Mouse (Mus musculus) adrenal gland (tissue): Measurements from ENCODE around the gene Gm17490.
"Not testable (repeated sequence)": the region's sequence is repeated elsewhere in the genome, so short reads cannot be mapped to it uniquely, and the experiment has no call there.

Source experiments
- intact Hi-C: fragments of 180-260 bp; cut with DNase I; formaldehyde crosslinking; loops from one replicate; pipeline ENCODE4 v1.15.1; 2025

The Gm17490 gene

GRCm38 (mm10) chr2:11635035-11635434, 9.0 kb upstream of the Gm17490 start:
- intact Hi-C loops: no loop called here

DNA sequence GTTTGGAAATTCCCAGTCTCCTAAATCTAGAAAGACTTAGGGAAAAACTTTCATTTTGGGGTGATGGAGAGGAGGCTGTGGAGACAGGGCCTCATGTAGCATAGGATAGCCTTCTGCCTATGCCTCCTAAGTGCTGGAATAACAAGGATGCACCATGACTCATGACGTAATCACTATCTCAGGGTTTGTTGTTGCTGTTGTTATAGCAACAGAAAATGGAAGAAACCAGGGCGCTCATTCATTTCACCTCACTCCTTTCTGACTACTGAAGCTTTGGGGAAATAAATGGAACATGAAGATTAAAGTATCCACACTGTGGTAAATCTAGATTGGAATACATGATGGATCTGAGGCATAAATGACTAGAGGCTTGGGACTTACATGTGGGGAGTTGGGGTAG, 2.3 kb downstream of the Gm17490 start:
- intact Hi-C loops: no loop called here

- intact Hi-C loops: no loop called here
Observed at GRCm38 (mm10) chr2:11623173-11623572, 2.9 kb downstream of the Gm17490 start.

- intact Hi-C loops: no loop called here
Observed at GRCm38 (mm10) chr2:11619598-11619997, 6.5 kb downstream of the Gm17490 start.

- intact Hi-C loops: no loop called here
Observed at GRCm38 (mm10) chr2:11616846-11617245, 9.2 kb downstream of the Gm17490 start.

DNA sequence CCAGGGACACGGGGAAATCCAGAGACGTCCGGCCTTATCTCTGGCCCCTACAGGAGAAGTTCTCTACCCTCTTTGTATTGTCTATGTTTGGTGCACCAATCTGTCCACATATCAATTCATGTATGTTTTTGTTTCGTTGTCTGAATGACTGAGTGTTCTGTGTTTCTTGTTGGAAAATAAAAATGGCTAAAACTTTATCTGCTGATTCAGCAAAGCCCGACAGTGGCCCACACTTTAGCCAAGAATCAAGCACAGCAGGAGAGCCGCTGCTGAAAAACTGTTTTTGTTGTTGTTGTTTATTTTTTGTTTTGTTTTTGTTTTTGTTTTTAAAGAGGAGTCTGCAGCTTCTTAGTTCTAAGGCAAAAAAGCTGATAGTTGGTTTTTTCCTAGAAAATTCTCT, 13.1 kb downstream of the Gm17490 start:
- intact Hi-C loops: not testable (repeated sequence)

GRCm38 (mm10) chr2:11606718-11607117, 19.3 kb downstream of the Gm17490 start:
- intact Hi-C loops: not testable (repeated sequence)

- intact Hi-C loops: no loop called here
Observed at GRCm38 (mm10) chr2:11604911-11605310, 21.2 kb downstream of the Gm17490 start.

DNA sequence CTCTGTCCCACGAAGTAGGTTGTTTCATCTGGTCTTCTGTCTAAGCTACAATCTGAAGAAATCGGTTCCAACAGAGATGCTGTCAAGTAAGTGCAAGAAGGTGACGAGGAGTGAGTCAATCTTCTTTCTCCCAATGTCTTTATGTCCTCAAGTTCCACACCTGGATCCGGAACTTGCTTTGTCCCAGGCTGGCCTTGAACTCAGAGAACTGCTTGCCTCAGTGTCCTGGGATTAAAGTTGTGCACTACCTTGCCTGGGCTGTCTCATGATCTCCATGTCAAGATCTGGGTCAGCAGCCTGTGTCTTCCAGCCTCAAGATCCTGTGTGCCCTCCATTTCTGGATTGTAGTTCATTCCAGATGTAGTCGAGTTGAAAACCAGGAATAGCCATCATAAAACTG, 22.0 kb downstream of the Gm17490 start, which contains the start of gene Rbm17:
Gene Rbm17, minus strand, starts transcription at position 101 of the 400 bp plus-strand sequence.
- intact Hi-C loops: no loop called here

DNA sequence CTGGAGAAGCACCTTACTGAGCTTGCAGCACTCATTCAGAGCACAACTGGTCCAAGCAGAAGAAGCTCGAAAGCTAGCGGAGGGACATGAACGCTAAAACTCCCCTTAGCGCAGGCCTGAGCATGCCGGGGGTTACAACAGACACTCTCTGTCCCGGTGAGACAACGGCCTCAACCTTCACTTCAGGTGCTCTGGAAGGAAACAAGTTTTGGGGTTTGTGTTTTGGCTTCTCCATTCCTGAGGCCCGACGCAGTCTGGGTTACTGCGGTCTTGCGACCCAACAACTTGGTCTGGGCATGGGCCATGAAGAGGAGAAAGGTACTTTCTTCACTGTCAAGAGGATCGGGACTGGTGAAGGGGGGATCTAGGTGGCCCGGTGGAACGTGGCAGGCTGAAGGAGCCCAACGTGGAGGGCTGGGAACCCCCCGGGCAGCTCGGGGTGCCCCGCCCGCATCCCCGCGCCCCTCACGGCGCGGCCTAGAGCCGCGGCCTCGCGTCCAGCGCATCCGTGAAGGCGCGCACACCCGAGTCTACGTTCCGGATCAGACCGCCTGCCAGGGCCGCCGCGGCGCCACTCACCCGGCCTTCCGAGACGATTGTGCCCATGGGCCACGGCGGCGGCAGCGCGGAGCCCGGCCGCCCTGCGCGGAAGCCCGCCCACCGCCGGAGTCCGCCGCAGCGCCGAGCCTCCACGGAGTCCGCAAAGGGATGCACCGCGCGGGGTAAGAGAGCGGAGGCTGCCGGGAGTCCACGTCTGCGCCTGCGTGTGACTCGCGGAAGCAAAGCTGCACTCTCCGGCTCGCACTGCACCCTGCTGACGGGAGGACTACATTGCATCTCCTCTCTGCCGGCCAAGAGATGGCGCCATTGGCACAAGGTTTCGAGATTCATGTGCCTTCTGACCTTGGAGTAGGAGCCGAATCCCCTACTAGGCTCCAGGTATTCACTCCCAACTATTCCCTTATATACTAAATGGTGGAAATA, 23.3 kb downstream of the Gm17490 start:
- intact Hi-C loops: no loop called here

DNA sequence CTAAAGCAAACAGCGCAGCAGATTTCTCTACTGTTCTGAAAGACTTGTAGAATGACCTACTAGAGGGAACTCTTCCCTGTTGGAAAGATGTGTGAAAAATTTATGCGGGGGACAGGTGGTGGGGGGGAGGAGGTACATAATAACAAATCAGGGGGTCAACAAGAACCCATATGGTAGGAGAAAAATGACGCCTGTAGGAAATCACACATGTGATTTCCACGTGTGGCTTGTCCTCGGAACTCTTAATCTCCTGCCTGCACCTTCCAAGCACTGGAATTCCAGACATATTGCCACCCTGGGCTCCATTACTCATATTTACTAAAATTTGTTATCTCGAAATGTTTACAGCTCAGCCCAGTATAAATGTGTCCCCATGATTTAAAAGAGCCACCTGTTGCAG, 24.3 kb downstream of the Gm17490 start:
- intact Hi-C loops: no loop called here

GRCm38 (mm10) chr2:11597906-11598305, 28.2 kb downstream of the Gm17490 start:
- intact Hi-C loops: no loop called here

DNA sequence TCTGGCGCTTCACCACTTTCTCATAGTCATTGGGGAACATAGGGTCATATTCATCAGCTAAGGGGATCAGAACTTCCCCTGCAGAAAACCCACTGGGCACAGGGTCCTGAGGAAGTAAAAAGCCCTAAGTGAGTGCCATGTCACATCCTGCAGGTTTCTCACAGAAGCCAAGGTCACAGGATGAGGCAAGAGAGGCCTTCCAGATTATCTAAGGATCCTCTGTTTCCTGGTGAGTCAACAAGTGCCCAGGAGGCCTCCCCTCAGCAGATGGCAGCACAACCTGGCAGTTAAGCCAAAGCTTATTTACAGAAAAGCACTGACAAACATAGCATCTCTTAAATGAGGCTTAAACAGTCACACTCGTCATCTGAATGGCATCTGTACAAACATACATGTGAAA, 29.4 kb downstream of the Gm17490 start:
- intact Hi-C loops: no loop called here

GRCm38 (mm10) chr2:11587996-11588395, 38.1 kb downstream of the Gm17490 start:
- intact Hi-C loops: no loop called here

- intact Hi-C loops: no loop called here
Observed at GRCm38 (mm10) chr2:11579399-11579798, 46.7 kb downstream of the Gm17490 start.

GRCm38 (mm10) chr2:11578187-11578586, 47.9 kb downstream of the Gm17490 start:
- intact Hi-C loops: no loop called here
